In the genomic region with DNA sequence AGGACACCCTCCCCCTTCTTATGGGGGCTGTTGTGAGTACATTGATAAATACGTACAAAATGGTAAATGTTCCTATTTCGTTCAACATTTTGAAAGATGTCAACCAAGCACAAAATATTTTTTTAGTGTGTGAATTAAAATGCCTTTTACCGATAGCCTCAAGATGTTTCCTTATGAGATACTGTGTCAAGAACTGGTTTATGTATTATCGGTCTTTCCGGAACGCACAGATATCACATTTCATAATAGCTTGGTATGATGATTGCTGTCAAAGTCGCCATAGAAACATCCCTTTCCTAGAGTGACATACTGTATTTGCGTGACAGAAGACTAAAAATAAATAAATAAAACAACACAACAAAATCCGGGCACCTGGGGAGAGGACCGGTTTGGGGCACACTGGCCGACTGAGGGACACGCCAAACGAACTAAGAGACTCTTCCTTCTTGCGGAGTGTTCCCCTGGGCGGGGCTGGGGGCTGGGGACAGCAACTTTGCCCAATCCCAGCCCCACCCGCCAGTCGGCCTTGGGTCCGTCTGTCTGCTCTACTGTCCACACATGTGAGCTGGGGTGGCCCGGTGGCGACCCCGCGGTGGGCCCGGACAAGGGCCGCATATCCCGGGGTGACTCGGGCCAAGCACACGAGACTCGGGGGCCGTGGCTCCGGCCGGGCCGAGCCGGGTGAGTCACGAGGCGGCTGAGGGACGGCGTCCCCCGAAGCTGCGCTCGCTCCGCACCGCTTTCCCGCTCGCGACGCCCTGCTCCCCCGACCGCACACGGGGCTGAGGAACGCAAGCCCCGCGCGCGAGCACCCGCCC, we compare ENCODE assay signal across 8 mouse cellular contexts. TPM values are rescaled to one million over a fixed set of nuclear protein-coding genes. Genes with fewer than 3 reads are reported as not detected.
DNase-seq lines count a peak whose midpoint lies in the region; ATAC-seq and TF ChIP-seq lines count a peak whose summit lies in the region.

No protein-coding gene starts in this region.

- H3K4me3 ChIP-seq in heart, embryonic 13.5 days = peak overlapping the region; percentile 70
- peak overlapping the region; percentile 55 for H3K4me3 ChIP-seq in liver, adult 2 months (ENCODE audit: insufficient read depth, low read depth, low read length)
- H3K4me3 ChIP-seq in neural tube, embryonic 14.5 days (ENCODE audit: low read depth, low read length) = peak overlapping the region; percentile 49

- TF ChIP-seq POLR2A in liver, adult 2 months (IDR thresholded peaks at IDR 0.05; ENCODE audit: extremely low read depth, insufficient read depth, low read length) = no peak

- peak overlapping the region; percentile 100 for H3K4me2 ChIP-seq in heart, embryonic 13.5 days
- peak overlapping the region; percentile 90 for H3K4me2 ChIP-seq in neural tube, embryonic 14.5 days (ENCODE audit: low read depth, low read length)

- no peaks in the 10 kb centered on the region for H3K36me3 ChIP-seq in heart, embryonic 13.5 days
- no peaks in the 10 kb centered on the region for H3K36me3 ChIP-seq in liver, adult 2 months (ENCODE audit: control insufficient read depth, insufficient read depth, low read length)
- no peaks in the 10 kb centered on the region for H3K36me3 ChIP-seq in neural tube, embryonic 14.5 days (ENCODE audit: control insufficient read depth, insufficient read depth, low read length)

- no peak overlapping the region for H3K27ac ChIP-seq in heart, embryonic 13.5 days (replicated peaks)
- H3K27ac ChIP-seq in liver, adult 2 months (replicated peaks; ENCODE audit: insufficient read depth, low read depth, low read length) = no peak overlapping the region
- H3K27ac ChIP-seq in neural tube, embryonic 14.5 days (ENCODE audit: low read depth, low read length) = peak overlapping the region; percentile 44; the same call in 1 of the 2 replicates

- H3K4me1 ChIP-seq in heart, embryonic 13.5 days = peaks cover 11% of the 10 kb centered on the region
- no peaks in the 10 kb centered on the region; the same call in 1 of the 2 replicates for H3K4me1 ChIP-seq in liver, adult 2 months (ENCODE audit: control insufficient read depth, insufficient read depth, low read length)
- peaks cover 10% of the 10 kb centered on the region for H3K4me1 ChIP-seq in neural tube, embryonic 14.5 days (ENCODE audit: control insufficient read depth, insufficient read depth, low read length)

- peak overlapping the region; percentile 87 for H3K9ac ChIP-seq in heart, embryonic 13.5 days
- H3K9ac ChIP-seq in liver, adult 2 months (ENCODE audit: low read depth, low read length) = peak overlapping the region; percentile 83
- H3K9ac ChIP-seq in neural tube, embryonic 14.5 days (replicated peaks; ENCODE audit: low read depth, low read length) = peak overlapping the region; percentile 64

- TF ChIP-seq CTCF in liver, adult 2 months (IDR thresholded peaks at IDR 0.05; ENCODE audit: low read depth, low read length) = no peak

- DNase-seq in gastrocnemius, postnatal 25 days = peak; percentile 9
- DNase-seq in gastrocnemius, adult 8-10 months (ENCODE audit: low spot score in 2 of 2) = no peak
- DNase-seq in B cell, adult 2 months = peak; percentile 24 to 29
- DNase-seq in cerebellum, adult 8-10 months = peak; percentile 54
- peak; percentile 13 for DNase-seq in liver, adult 2 months (ENCODE audit: extremely low read depth, low read depth, low spot score)
- DNase-seq in yolk sac, embryonic 10.5 days (ENCODE audit: low spot score) = no peak

- peaks cover 46% of the 10 kb centered on the region for H3K27me3 ChIP-seq in heart, embryonic 13.5 days (replicated peaks)
- H3K27me3 ChIP-seq in liver, adult 2 months (ENCODE audit: control insufficient read depth, insufficient read depth, low read length) = no peaks in the 10 kb centered on the region
- peaks cover 36% of the 10 kb centered on the region for H3K27me3 ChIP-seq in neural tube, embryonic 14.5 days (ENCODE audit: control insufficient read depth, insufficient read depth, low read length)

- WGBS in heart, embryonic 13.5 days = 5% methylated on average over 55 of the region's 55 CpGs
- 6% methylated on average over 55 of the region's 55 CpGs for WGBS in liver, adult 2 months
- WGBS in neural tube, embryonic 14.5 days = 6% methylated on average over 54 of the region's 55 CpGs

- ATAC-seq in heart, embryonic 13.5 days (ENCODE audit: extremely low read depth, insufficient number of reproducible peaks, low FRiP score, low TSS enrichment) = peak; percentile 71; the same call in 1 of the 2 replicates
- peak; percentile 61; the same call in 1 of the 2 replicates for ATAC-seq in neural tube, embryonic 14.5 days (ENCODE audit: low read depth)

- H3K9me3 ChIP-seq in heart, embryonic 13.5 days = no peaks in the 10 kb centered on the region
- H3K9me3 ChIP-seq in neural tube, embryonic 14.5 days (ENCODE audit: control insufficient read depth, low read length) = no peaks in the 10 kb centered on the region

- no peaks in the 10 kb centered on the region for H3K79me2 ChIP-seq in liver, adult 2 months (ENCODE audit: control insufficient read depth, insufficient read depth, low read length)

RNA-seq across cellular contexts. Expression of gene Gm17304, which starts 34.9 kb away (rescaled TPM):
- not detected for total RNA-seq in gastrocnemius, postnatal 25 days (2021)
- total RNA-seq in gastrocnemius, adult 8-10 months (2022) = not detected
- not detected in 2 replicates for polyA plus RNA-seq in heart, embryonic 13.5 days (2015; fragmentation: Nextera tagmentation; extraction: Ambion mirVana)
- not detected in 2 replicates for total RNA-seq in liver, adult 2 months (2014; rRNA removed)
- polyA plus RNA-seq in liver, adult 2 months (2012; rRNA removed) = not detected in 2 replicates
- not detected in 2 replicates for polyA plus RNA-seq in neural tube, embryonic 14.5 days (2014; fragmentation: Nextera tagmentation; extraction: Ambion mirVana)

Comparison
In these comparisons a context has a peak if more than half of its experiments do, and no peak if none do; other contexts are left out.
1. DNase-seq: peak in gastrocnemius, postnatal 25 days (single experiment), B cell, adult 2 months (2 of 2), cerebellum, adult 8-10 months (single experiment) and liver, adult 2 months (single experiment); none in gastrocnemius, adult 8-10 months (0 of 2) and yolk sac, embryonic 10.5 days (single experiment).
2. Peak in every context shown above with its lines, with median percentiles within 50 percentile points of each other: H3K4me3 ChIP-seq and H3K9ac ChIP-seq.